Mouse (Mus musculus) cerebellum, postnatal 4 days (tissue): ENCODE measurements around the gene Zbed4.
A peak's percentile ranks its signal among the peaks of the same experiment; 100 is the strongest.
"Not testable (repeated sequence)": the region's sequence is repeated elsewhere in the genome, so short reads cannot be mapped to it uniquely, and the experiment has no call there.

Experiments used
- DNase-seq, 2 experiments: peaks; one replicate each; pipeline ENCODE4 v3.0.0; 2022; ENCODE audit warnings: low spot score in 2 of 2, mixed read lengths in 1 of 2

Zbed4 gene

GRCm38 (mm10) chr15:88736166-88736565 is 15.3 kb upstream of the Zbed4 start:
- DNase-seq, result no peak

GRCm38 (mm10) chr15:88738466-88738865 is 13.0 kb upstream of the Zbed4 start:
- no peak for DNase-seq

- no peak for DNase-seq
These were observed 10.1 kb upstream of the Zbed4 start for GRCm38 (mm10) chr15:88741366-88741765.

GRCm38 (mm10) chr15:88743371-88743770 is 8.1 kb upstream of the Zbed4 start:
- not testable (repeated sequence) for DNase-seq

- DNase-seq, result no peak
These were observed 6.1 kb upstream of the Zbed4 start for GRCm38 (mm10) chr15:88745347-88745746.

- DNase-seq, result no peak
These were observed 5.5 kb upstream of the Zbed4 start for GRCm38 (mm10) chr15:88745926-88746325.

GRCm38 (mm10) chr15:88749617-88750016 is 1.8 kb upstream of the Zbed4 start:
- DNase-seq, result not testable (repeated sequence)

- no peak for DNase-seq
These were observed 1.4 kb upstream of the Zbed4 start for GRCm38 (mm10) chr15:88750032-88750431.

GRCm38 (mm10) chr15:88750677-88751563 is 540 bp upstream of the Zbed4 start:
- peak; percentile 93 to 98 for DNase-seq

- DNase-seq, result no peak
These were observed 908 bp downstream of the Zbed4 start for GRCm38 (mm10) chr15:88752403-88752733.

- no peak for DNase-seq
These were observed 3.4 kb downstream of the Zbed4 start for GRCm38 (mm10) chr15:88754896-88755295.

- no peak for DNase-seq
These were observed 4.3 kb downstream of the Zbed4 start for GRCm38 (mm10) chr15:88755761-88756160.

GRCm38 (mm10) chr15:88758061-88758460 is 6.6 kb downstream of the Zbed4 start:
- DNase-seq, result no peak

- DNase-seq, result no peak
These were observed 10.1 kb downstream of the Zbed4 start for GRCm38 (mm10) chr15:88761551-88761950.

GRCm38 (mm10) chr15:88766139-88766538 is 14.7 kb downstream of the Zbed4 start:
- not testable (repeated sequence) for DNase-seq

GRCm38 (mm10) chr15:88768537-88768936 is 17.1 kb downstream of the Zbed4 start:
- no peak for DNase-seq

GRCm38 (mm10) chr15:88774630-88775029 is 23.2 kb downstream of the Zbed4 start:
- not testable (repeated sequence) for DNase-seq

GRCm38 (mm10) chr15:88792140-88792850 is 40.8 kb downstream of the Zbed4 start:
- no peak for DNase-seq

- not testable (repeated sequence) for DNase-seq
These were observed 43.3 kb downstream of the Zbed4 start for GRCm38 (mm10) chr15:88794729-88795128.

- DNase-seq, result no peak
These were observed 48.5 kb downstream of the Zbed4 start for GRCm38 (mm10) chr15:88799950-88800371.

- no peak for DNase-seq
These were observed 49.5 kb downstream of the Zbed4 start for GRCm38 (mm10) chr15:88800921-88801354.

- no peak for DNase-seq
These were observed 50.4 kb downstream of the Zbed4 start for GRCm38 (mm10) chr15:88801903-88802302.

- no peak for DNase-seq
These were observed 50.9 kb downstream of the Zbed4 start for GRCm38 (mm10) chr15:88802348-88802747.
